Mouse (Mus musculus) lung, adult 2 months (tissue): ENCODE measurements around the gene Osbp2. TPM values are rescaled to one million over a fixed set of nuclear protein-coding genes. Genes with fewer than 3 reads are reported as not detected.

Source experiments
- DNase-seq: peaks from one replicate; pipeline ENCODE4 v3.0.0; 2022
- H3K4me1 ChIP-seq: fragments of 200-500 bp; 2 replicates; pipeline ENCODE4 v1.6.1; 2011; ENCODE audit warnings: low read length; ENCODE audit not compliant: control insufficient read depth, insufficient read depth
- H3K4me3 ChIP-seq: fragments of 200-500 bp; replicated peaks from 2 replicates; pipeline ENCODE3; 2011; ENCODE audit warnings: low read depth, mild to moderate bottlenecking, control low read depth, low read length; ENCODE audit errors: extremely low read depth
- CTCF ChIP-seq: fragments of 200-500 bp; IDR thresholded peaks from 2 replicates; pipeline ENCODE4 v1.5.1; 2011; ENCODE audit warnings: mild to moderate bottlenecking, low read length, control low read depth; ENCODE audit not compliant: insufficient read depth
- POLR2A ChIP-seq: fragments of 200-500 bp; IDR thresholded peaks from 2 replicates; pipeline ENCODE4 v1.6.1; 2011; ENCODE audit warnings: low read depth, mild to moderate bottlenecking, control low read depth, low read length, borderline replicate concordance; ENCODE audit errors: extremely low read depth
- WGBS: fragments of 180-500 bp; shearing (Covaris S2); methylation state at CpG from one replicate; pipeline ENCODE4 v1.1.7; 2018; 5-methylcytosine and 5-hydroxymethylcytosine counted together
- polyA plus RNA-seq: library from polyadenylated mRNA; depleted of rRNA; stranded (reverse); fragments of >200 nt; gene quantifications from 2 replicates; pipeline ENCODE4 v1.2.3, GENCODE M21; 2012

The Osbp2 gene
- polyA plus RNA-seq, 1 experiment, result 0.58 TPM

DNA sequence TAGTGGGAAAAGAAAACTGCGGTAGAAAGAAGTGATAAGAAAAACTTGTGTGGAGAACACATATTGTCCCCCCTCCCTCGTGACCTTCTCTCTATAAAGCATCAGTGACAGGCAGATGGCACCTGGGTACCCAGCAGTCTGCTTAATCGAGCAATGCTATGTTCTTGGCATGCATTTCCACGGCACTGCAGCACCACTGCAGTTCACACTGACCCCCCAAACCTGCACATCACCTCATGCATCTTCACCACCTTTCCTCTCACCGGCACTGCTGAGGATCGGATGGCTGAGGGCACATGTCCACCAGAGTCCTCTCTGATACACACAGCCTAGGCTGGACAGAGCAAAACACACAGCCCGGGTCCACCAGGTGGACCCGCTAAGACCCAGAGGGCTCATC, 90.6 kb downstream of the Osbp2 start:
- no peaks in the 10 kb centered on the region for H3K4me1 ChIP-seq
- TF ChIP-seq POLR2A, result no peak
- TF ChIP-seq CTCF, result no peak
- H3K4me3 ChIP-seq, result no peak overlapping the region
- WGBS, result 69% methylated on average over 8 of the region's 8 CpGs
- no peak for DNase-seq

- TF ChIP-seq CTCF, result peak; percentile 20; the same call in 1 of the 2 replicates
- no peak for TF ChIP-seq POLR2A
- no peak overlapping the region for H3K4me3 ChIP-seq
- no peaks in the 10 kb centered on the region for H3K4me1 ChIP-seq
- WGBS, result 44% methylated on average over 6 of the region's 6 CpGs
- no peak for DNase-seq
Measured at GRCm38 (mm10) chr11:3771348-3771747, 92.4 kb downstream of the Osbp2 start.

GRCm38 (mm10) chr11:3767830-3768229, 95.9 kb downstream of the Osbp2 start:
- TF ChIP-seq CTCF (no peak), POLR2A (no peak)
- Histone ChIP-seq H3K4me3 (no peak overlapping the region), H3K4me1 (no peaks in the 10 kb centered on the region)
- no peak for DNase-seq
- 76% methylated on average over 5 of the region's 5 CpGs for WGBS

DNA sequence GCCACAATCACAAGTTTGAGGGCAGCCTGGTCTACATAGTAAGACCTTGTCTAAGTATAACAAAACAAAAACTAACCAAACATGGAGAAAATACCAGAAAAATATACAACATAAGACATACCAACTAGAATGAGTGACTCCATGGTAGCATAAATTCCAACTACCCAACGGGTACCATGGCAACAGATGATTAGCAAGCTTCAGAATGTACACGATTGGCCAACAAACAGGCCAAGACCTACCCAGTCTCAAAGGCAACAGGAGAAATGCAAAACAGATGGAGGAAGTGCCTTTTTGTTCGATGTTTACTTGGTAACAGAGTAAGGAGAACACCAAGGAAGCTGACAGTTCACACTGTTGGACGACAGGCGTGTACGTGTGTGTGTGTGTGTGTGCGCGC, 96.7 kb downstream of the Osbp2 start:
- no peak for DNase-seq
- Histone ChIP-seq H3K4me1 (no peaks in the 10 kb centered on the region), H3K4me3 (no peak overlapping the region)
- 77% methylated on average over 8 of the region's 8 CpGs for WGBS
- no peak for TF ChIP-seq POLR2A
- no peak for TF ChIP-seq CTCF

DNA sequence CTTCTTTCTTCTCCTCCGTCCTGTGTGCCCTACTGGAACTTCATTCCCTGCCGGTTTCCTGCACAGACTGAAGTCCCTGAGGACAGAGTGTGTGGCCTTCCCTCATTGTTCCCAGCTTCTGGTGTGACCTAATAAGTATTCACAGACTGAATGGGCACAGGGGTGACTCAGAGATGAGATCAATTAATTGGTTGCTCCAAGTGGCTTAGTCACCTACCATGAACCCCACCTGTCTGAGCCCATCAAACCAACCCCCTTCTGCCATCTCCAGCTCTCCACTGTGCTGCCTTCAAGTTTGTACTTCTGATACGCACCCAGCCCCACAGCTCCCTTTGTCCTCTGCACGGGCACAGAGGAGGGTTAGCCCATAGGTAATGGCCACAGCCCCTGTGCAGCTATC, 99.4 kb downstream of the Osbp2 start:
- no peak overlapping the region for H3K4me3 ChIP-seq
- TF ChIP-seq CTCF (no peak), POLR2A (no peak)
- DNase-seq, result no peak
- H3K4me1 ChIP-seq, result no peaks in the 10 kb centered on the region
- WGBS, result 57% methylated on average over 4 of the region's 4 CpGs

GRCm38 (mm10) chr11:3761775-3762501, 101.8 kb downstream of the Osbp2 start:
- WGBS, result 2% methylated on average over 90 of the region's 90 CpGs
- no peak for DNase-seq
- H3K4me1 ChIP-seq, result no peaks in the 10 kb centered on the region
- no peak overlapping the region for H3K4me3 ChIP-seq
- no peak for TF ChIP-seq CTCF
- no peak for TF ChIP-seq POLR2A

DNA sequence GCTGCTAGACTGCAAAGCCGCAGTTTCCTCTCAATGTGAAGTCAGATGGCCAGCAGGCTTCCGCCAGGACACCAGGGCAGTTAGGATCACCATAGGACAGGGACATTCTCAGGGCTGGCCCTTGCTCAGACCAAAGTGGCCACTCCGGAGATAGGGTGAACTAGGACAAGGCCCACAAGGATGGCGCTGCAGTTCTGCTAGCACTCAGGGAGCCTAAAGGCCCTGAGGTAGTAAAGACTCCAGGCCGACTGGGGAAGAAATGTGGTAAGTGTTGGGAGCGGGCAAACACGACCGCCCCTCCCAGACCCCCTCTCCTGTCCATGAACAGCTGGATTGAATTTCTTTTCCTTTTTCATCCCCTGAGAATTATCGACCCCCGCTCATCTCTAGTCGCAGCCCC, 102.4 kb downstream of the Osbp2 start:
- H3K4me3 ChIP-seq, result no peak overlapping the region
- WGBS, result 18% methylated on average over 11 of the region's 11 CpGs
- no peak for TF ChIP-seq POLR2A
- no peak for TF ChIP-seq CTCF
- no peaks in the 10 kb centered on the region for H3K4me1 ChIP-seq
- DNase-seq, result no peak

GRCm38 (mm10) chr11:3759433-3759832, 104.3 kb downstream of the Osbp2 start:
- Histone ChIP-seq H3K4me1 (no peaks in the 10 kb centered on the region), H3K4me3 (no peak overlapping the region)
- no peak for DNase-seq
- WGBS, result 59% methylated on average over 5 of the region's 5 CpGs
- TF ChIP-seq POLR2A, result no peak
- no peak for TF ChIP-seq CTCF

DNA sequence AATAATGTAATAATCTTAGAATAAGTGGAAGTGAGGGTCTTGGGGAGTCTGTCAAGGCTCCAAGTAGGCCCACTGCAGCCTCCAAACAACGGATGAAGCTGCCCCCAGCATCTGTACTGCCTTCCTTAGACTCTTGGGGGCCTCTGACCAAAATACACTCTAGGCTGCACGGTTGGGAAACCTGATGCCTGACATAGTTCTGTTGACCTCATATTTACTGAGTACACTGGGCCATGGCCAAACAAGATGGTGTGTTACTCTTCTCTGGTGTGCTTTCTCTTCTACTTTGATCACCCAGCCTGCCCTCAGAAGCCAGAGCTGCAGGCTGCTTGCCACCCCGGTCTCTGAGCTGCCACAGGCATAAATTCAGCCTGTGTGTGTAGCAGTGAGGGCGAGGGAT, 108.4 kb downstream of the Osbp2 start:
- no peak for DNase-seq
- H3K4me1 ChIP-seq, result no peaks in the 10 kb centered on the region
- no peak overlapping the region for H3K4me3 ChIP-seq
- WGBS, result 48% methylated on average over 4 of the region's 4 CpGs
- TF ChIP-seq POLR2A (no peak), CTCF (no peak)

GRCm38 (mm10) chr11:3754685-3755084, 109.0 kb downstream of the Osbp2 start:
- no peak for TF ChIP-seq CTCF
- no peak for TF ChIP-seq POLR2A
- DNase-seq, result no peak
- 53% methylated on average over 7 of the region's 7 CpGs for WGBS
- no peaks in the 10 kb centered on the region for H3K4me1 ChIP-seq
- H3K4me3 ChIP-seq, result no peak overlapping the region
